Mouse (Mus musculus) CH12.LX (cell line): Measurements from ENCODE around the gene Cfap74. TPM values are rescaled to one million over a fixed set of nuclear protein-coding genes. Genes with fewer than 3 reads are reported as not detected.

ENCODE experiments used
- DNase-seq: peaks from one replicate; pipeline ENCODE4 v3.0.0-alpha.2; 2013; ENCODE audit errors: extremely low read depth
- H3K27ac ChIP-seq: 2 replicates; pipeline ENCODE4 v1.5.1; 2012; ENCODE audit warnings: low read depth, mild to moderate bottlenecking, control low read depth, moderate library complexity; ENCODE audit not compliant: insufficient read depth
- H3K27me3 ChIP-seq: replicated peaks from 2 replicates; pipeline ENCODE3; 2012; ENCODE audit warnings: inconsistent platforms
- H3K36me3 ChIP-seq, 2 experiments: replicated peaks in 1 of 2; 2 replicates each; pipeline versions ENCODE3 to v1.6.1; 2012; ENCODE audit warnings: inconsistent platforms in 1 of 2, low read length in 1 of 2, mild to moderate bottlenecking in 1 of 2, mixed read lengths in 1 of 2, moderate library complexity in 1 of 2; ENCODE audit not compliant: control insufficient read depth in 1 of 2, insufficient read depth in 1 of 2
- H3K4me1 ChIP-seq, 2 experiments: 2 replicates each; pipeline ENCODE4 v1.6.1; 2012; ENCODE audit warnings: inconsistent platforms in 1 of 2, moderate library complexity in 1 of 2; ENCODE audit not compliant: insufficient read depth in 2 of 2, control insufficient read depth in 1 of 2
- H3K4me2 ChIP-seq: 2 replicates; pipeline ENCODE4 v1.6.1; 2012; ENCODE audit warnings: low read depth, mild to moderate bottlenecking, control low read depth; ENCODE audit not compliant: poor library complexity, insufficient read depth, severe bottlenecking
- H3K4me3 ChIP-seq, 3 experiments: fragments of 150-350 bp in 1 of 3; sonication (generic) in 1 of 3; replicated peaks in 1 of 3; 2 replicates each; pipeline versions ENCODE3 to v1.5.1; 2011 to 2012; ENCODE audit warnings: low read depth in 2 of 3, low read length in 2 of 3, mild to moderate bottlenecking in 2 of 3, moderate library complexity in 2 of 3, control low read depth in 1 of 3, improper control_type of control experiment in 1 of 3, inconsistent platforms in 1 of 3, mixed read lengths in 1 of 3; ENCODE audit not compliant: poor library complexity in 1 of 3
- H3K79me2 ChIP-seq: replicated peaks from 2 replicates; pipeline ENCODE4 v1.6.1; 2012; ENCODE audit warnings: mild to moderate bottlenecking, moderate library complexity; ENCODE audit not compliant: control insufficient read depth, poor library complexity, insufficient read depth, severe bottlenecking; ENCODE audit errors: extremely low read depth
- H3K9ac ChIP-seq: 2 replicates; pipeline ENCODE4 v1.6.1; 2012; ENCODE audit warnings: low read depth, mild to moderate bottlenecking, control low read depth, moderate library complexity; ENCODE audit not compliant: insufficient read depth
- H3K9me3 ChIP-seq: replicated peaks from 2 replicates; pipeline ENCODE3; 2012; ENCODE audit warnings: low read length, inconsistent platforms, mixed read lengths
- CHD1 ChIP-seq: IDR thresholded peaks from 2 replicates; pipeline ENCODE4 v1.6.1; 2012; ENCODE audit warnings: low read depth, low read length, improper control_type of control experiment, inconsistent platforms
- CTCF ChIP-seq, 2 experiments: IDR thresholded peaks in 1 of 2; conservative IDR thresholded peaks in 1 of 2; 2 replicates each; pipeline ENCODE4 v1.5.1; 2011 to 2012; ENCODE audit warnings: low read depth in 2 of 2, low read length in 2 of 2, improper control_type of control experiment in 1 of 2, inconsistent platforms in 1 of 2, mild to moderate bottlenecking in 1 of 2, moderate library complexity in 1 of 2
- EP300 ChIP-seq: IDR thresholded peaks from 2 replicates; pipeline ENCODE4 v1.6.1; 2011; ENCODE audit warnings: low read length, improper control_type of control experiment
- ETS1 ChIP-seq: conservative IDR thresholded peaks from 2 replicates; pipeline ENCODE4 v1.6.1; 2012; ENCODE audit warnings: low read depth, mild to moderate bottlenecking, inconsistent platforms, low read length, improper control_type of control experiment, moderate library complexity
- HCFC1 ChIP-seq: IDR thresholded peaks from 2 replicates; pipeline ENCODE4 v1.6.1; 2012; ENCODE audit warnings: low read depth, mild to moderate bottlenecking, inconsistent platforms, low read length, improper control_type of control experiment
- IRF4 ChIP-seq: IDR thresholded peaks from 2 replicates; pipeline ENCODE4 v1.6.1; 2014; ENCODE audit warnings: low read depth, mild to moderate bottlenecking, inconsistent platforms, low read length, improper control_type of control experiment
- JUND ChIP-seq: conservative IDR thresholded peaks from 2 replicates; pipeline ENCODE4 v1.6.1; 2011; ENCODE audit warnings: low read depth, low read length, improper control_type of control experiment
- MAFK ChIP-seq: IDR thresholded peaks from 2 replicates; pipeline ENCODE4 v1.6.1; 2011; ENCODE audit warnings: low read length, improper control_type of control experiment; ENCODE audit not compliant: insufficient replicate concordance
- MAX ChIP-seq: IDR thresholded peaks from 2 replicates; pipeline ENCODE4 v1.6.1; 2011; ENCODE audit warnings: low read length, improper control_type of control experiment
- MEF2A ChIP-seq: IDR thresholded peaks from 2 replicates; pipeline ENCODE4 v1.6.1; 2014; ENCODE audit warnings: low read depth, mild to moderate bottlenecking, inconsistent platforms, low read length, improper control_type of control experiment, borderline replicate concordance
- MXI1 ChIP-seq: IDR thresholded peaks from 2 replicates; pipeline ENCODE4 v1.6.1; 2011; ENCODE audit warnings: mild to moderate bottlenecking, low read depth, low read length, improper control_type of control experiment
- RAD21 ChIP-seq: IDR thresholded peaks from 2 replicates; pipeline ENCODE4 v1.6.1; 2011; ENCODE audit warnings: low read depth, mild to moderate bottlenecking, low read length, improper control_type of control experiment, moderate library complexity
- RCOR1 ChIP-seq: conservative IDR thresholded peaks from 2 replicates; pipeline ENCODE4 v1.6.1; 2012; ENCODE audit warnings: low read depth, mild to moderate bottlenecking, inconsistent platforms, low read length, improper control_type of control experiment
- SMC3 ChIP-seq: IDR thresholded peaks from 2 replicates; pipeline ENCODE4 v1.6.1; 2011; ENCODE audit warnings: low read depth, low read length, improper control_type of control experiment
- TBP ChIP-seq: conservative IDR thresholded peaks from 2 replicates; pipeline ENCODE4 v1.6.1; 2011; ENCODE audit warnings: low read depth, low read length, improper control_type of control experiment
- TCF12 ChIP-seq: IDR thresholded peaks from 2 replicates; pipeline ENCODE4 v1.6.1; 2014; ENCODE audit warnings: low read depth, mild to moderate bottlenecking, inconsistent platforms, low read length, improper control_type of control experiment
- ZC3H11A ChIP-seq: IDR thresholded peaks from 2 replicates; pipeline ENCODE4 v1.6.1; 2012; ENCODE audit warnings: low read depth, mild to moderate bottlenecking, inconsistent platforms, low read length, improper control_type of control experiment
- ZKSCAN1 ChIP-seq: IDR thresholded peaks from 2 replicates; pipeline ENCODE4 v1.6.1; 2012; ENCODE audit warnings: low read depth, inconsistent platforms, low read length, improper control_type of control experiment, borderline replicate concordance
- ZMIZ1 ChIP-seq: IDR thresholded peaks from 2 replicates; pipeline ENCODE4 v1.6.1; 2012; ENCODE audit warnings: low read depth, mild to moderate bottlenecking, inconsistent platforms, low read length, improper control_type of control experiment
- dilution Hi-C: fragments of 300-500 bp; cut with MboI; formaldehyde crosslinking; loops from 2 replicates; pipeline ENCODE4 v1.14.3; 2020; ENCODE audit warnings: low sequenced_read_pairs; ENCODE audit not compliant: extremely low pct_unique_long_range_greater_than_20kb, extremely low pct_ligation_motif_present
- in situ Hi-C: fragments of 300-500 bp; cut with MboI; formaldehyde crosslinking; loops from 3 replicates; pipeline ENCODE4 v1.14.3; 2019; ENCODE audit warnings: low sequenced_read_pairs, low pct_ligation_motif_present, low pct_unique_long_range_greater_than_20kb, mixed read lengths
- polyA plus RNA-seq: library from polyadenylated mRNA; unstranded; fragments of >175 nt; gene quantifications from 2 replicates; pipeline ENCODE4 v1.2.1, GENCODE M21; 2012; ENCODE audit warnings: low read depth; ENCODE audit not compliant: insufficient read length
- total RNA-seq, 2 experiments: library from RNA; depleted of rRNA; stranded (reverse); fragments of 300-350 nt in 1 of 2; fragments of >200 nt in 1 of 2; gene quantifications; 2 replicates each; pipeline ENCODE4 v1.2.3; 2012 to 2014

Gene Cfap74
- total and polyA plus RNA-seq, 3 experiments: 4.7 to 8.5 (median 5.2) TPM

DNA sequence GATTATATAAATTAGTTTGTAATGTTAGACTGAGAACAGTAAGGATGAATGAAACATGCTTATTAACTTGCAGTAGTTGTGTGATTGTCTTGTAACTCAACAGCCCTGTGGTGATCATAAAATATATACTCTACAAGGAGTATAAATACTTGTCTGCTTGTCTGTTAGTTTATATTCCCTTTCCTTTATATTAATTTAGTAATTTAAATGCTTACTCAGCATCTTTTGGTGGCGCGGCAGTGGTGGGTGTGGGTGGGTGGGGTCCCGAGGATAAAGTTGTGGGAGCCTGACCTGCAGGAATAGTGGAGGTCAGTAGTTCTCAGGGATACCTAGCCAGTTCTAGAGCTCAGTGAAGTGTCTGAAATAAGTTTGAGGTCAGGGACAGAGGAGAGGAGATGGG lies 89.0 kb downstream of the Cfap74 start:
- Histone ChIP-seq H3K27me3 (no peaks in the 10 kb centered on the region), H3K4me1 (peaks cover 0 to 39% of the 10 kb centered on the region in 2 experiments; a peak in 2 of 4 replicates), H3K36me3 (peaks cover 4 to 33% of the 10 kb centered on the region in 2 experiments), H3K27ac (no peak overlapping the region), H3K79me2 (peaks cover 94% of the 10 kb centered on the region), H3K4me2 (no peak overlapping the region), H3K4me3 (no peak overlapping the region), H3K9ac (no peak overlapping the region), H3K9me3 (no peaks in the 10 kb centered on the region)
- in situ Hi-C loops: no loop called here
- TF ChIP-seq ZMIZ1 (no peak), SMC3 (no peak), MXI1 (no peak), CHD1 (no peak), MAFK (peak; percentile 84), ETS1 (no peak)
- dilution Hi-C loops: no loop called here
- DNase-seq: no peak

DNA sequence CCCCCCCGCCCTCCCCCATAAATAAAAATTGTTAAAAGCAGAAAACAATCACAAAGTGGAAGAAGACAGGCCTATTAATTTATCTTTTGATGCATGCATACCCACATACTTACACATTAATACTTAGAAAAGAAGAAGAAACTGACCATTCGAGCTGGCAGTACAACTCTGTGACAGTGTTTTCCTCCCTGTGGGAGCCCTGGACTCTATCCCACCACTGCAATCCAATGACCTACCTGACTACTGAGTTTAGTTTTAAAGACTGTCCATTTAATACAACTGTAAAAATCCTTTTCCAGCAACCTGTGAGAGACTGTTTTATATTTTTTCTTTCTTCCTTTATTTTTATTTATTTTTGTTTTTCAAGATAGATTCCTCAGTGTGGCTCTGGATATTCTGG lies 92.1 kb downstream of the Cfap74 start:
- Histone ChIP-seq H3K4me1 (peaks cover 13 to 46% of the 10 kb centered on the region in 2 experiments), H3K36me3 (peaks cover 8 to 42% of the 10 kb centered on the region in 2 experiments), H3K4me3 (no peak overlapping the region), H3K9me3 (no peaks in the 10 kb centered on the region), H3K27ac (no peak overlapping the region), H3K9ac (no peak overlapping the region), H3K4me2 (no peak overlapping the region), H3K79me2 (peaks cover 96% of the 10 kb centered on the region), H3K27me3 (no peaks in the 10 kb centered on the region)
- TF ChIP-seq TBP (no peak), ZKSCAN1 (no peak), JUND (no peak), IRF4 (no peak), RAD21 (no peak), HCFC1 (no peak), CTCF (conservative IDR thresholded peaks at IDR 0.05 in 1 of 2, IDR thresholded peaks at IDR 0.05 in 1 of 2; ENCODE audit: low read depth in 2 of 2, low read length in 2 of 2) (no peak), EP300 (no peak), CHD1 (no peak), ZC3H11A (no peak), TCF12 (no peak), MEF2A (no peak), MAX (no peak), ZMIZ1 (no peak), RCOR1 (no peak)
- no peak for DNase-seq
- in situ Hi-C loops (no loop called here), dilution Hi-C loops (no loop called here)
